Mouse (Mus musculus): ENCODE results near the gene Tial1. TPM values are rescaled to one million over a fixed set of nuclear protein-coding genes. Genes with fewer than 3 reads are reported as not detected.
A peak's percentile ranks its signal among the peaks of the same experiment; 100 is the strongest.

The Tial1 gene
- total RNA-seq (2017), result 63.4 to 120 TPM (median 63.6 TPM) in 3 replicates

- peak; percentile 93 for ATAC-seq (replicated peaks; ENCODE audit: insufficient number of reproducible peaks, low FRiP score, low TSS enrichment, poor library complexity, severe bottlenecking)
Measured at GRCm38 (mm10) chr7:128461285-128462215, at the start of gene Tial1. TSS of gene Tial1 (minus strand) at chr7:128461717.

- ATAC-seq (replicated peaks; ENCODE audit: insufficient number of reproducible peaks, low FRiP score, low TSS enrichment, poor library complexity, severe bottlenecking), result no peak
Measured at GRCm38 (mm10) chr7:128504091-128504490, 42.6 kb upstream of the Tial1 start.

- ATAC-seq (replicated peaks; ENCODE audit: insufficient number of reproducible peaks, low FRiP score, low TSS enrichment, poor library complexity, severe bottlenecking), result no peak
Measured at GRCm38 (mm10) chr7:128499801-128500200, 38.3 kb upstream of the Tial1 start.

GRCm38 (mm10) chr7:128494546-128494945, 33.0 kb upstream of the Tial1 start:
- ATAC-seq (replicated peaks; ENCODE audit: insufficient number of reproducible peaks, low FRiP score, low TSS enrichment, poor library complexity, severe bottlenecking), result no peak

GRCm38 (mm10) chr7:128488986-128489385, 27.5 kb upstream of the Tial1 start:
- ATAC-seq (replicated peaks; ENCODE audit: insufficient number of reproducible peaks, low FRiP score, low TSS enrichment, poor library complexity, severe bottlenecking), result no peak

GRCm38 (mm10) chr7:128474322-128474721, 12.8 kb upstream of the Tial1 start:
- no peak for ATAC-seq (replicated peaks; ENCODE audit: insufficient number of reproducible peaks, low FRiP score, low TSS enrichment, poor library complexity, severe bottlenecking)

GRCm38 (mm10) chr7:128462406-128462805, 889 bp upstream of the Tial1 start:
- ATAC-seq (replicated peaks; ENCODE audit: insufficient number of reproducible peaks, low FRiP score, low TSS enrichment, poor library complexity, severe bottlenecking), result no peak

- peak; percentile 3; the same call in 1 of the 2 replicates for ATAC-seq (replicated peaks; ENCODE audit: insufficient number of reproducible peaks, low FRiP score, low TSS enrichment, poor library complexity, severe bottlenecking)
Measured at GRCm38 (mm10) chr7:128460865-128461228, 670 bp downstream of the Tial1 start.

GRCm38 (mm10) chr7:128460131-128460864, 1.2 kb downstream of the Tial1 start:
- no peak for ATAC-seq (replicated peaks; ENCODE audit: insufficient number of reproducible peaks, low FRiP score, low TSS enrichment, poor library complexity, severe bottlenecking)

- ATAC-seq (replicated peaks; ENCODE audit: insufficient number of reproducible peaks, low FRiP score, low TSS enrichment, poor library complexity, severe bottlenecking), result no peak
Measured at GRCm38 (mm10) chr7:128459791-128460130, 1.8 kb downstream of the Tial1 start.

GRCm38 (mm10) chr7:128458011-128458410, 3.5 kb downstream of the Tial1 start:
- ATAC-seq (replicated peaks; ENCODE audit: insufficient number of reproducible peaks, low FRiP score, low TSS enrichment, poor library complexity, severe bottlenecking), result no peak

- ATAC-seq (replicated peaks; ENCODE audit: insufficient number of reproducible peaks, low FRiP score, low TSS enrichment, poor library complexity, severe bottlenecking), result no peak
Measured at GRCm38 (mm10) chr7:128452731-128453130, 8.8 kb downstream of the Tial1 start.

- no peak for ATAC-seq (replicated peaks; ENCODE audit: insufficient number of reproducible peaks, low FRiP score, low TSS enrichment, poor library complexity, severe bottlenecking)
Measured at GRCm38 (mm10) chr7:128440584-128440983, 20.9 kb downstream of the Tial1 start.

GRCm38 (mm10) chr7:128439251-128439650, 22.3 kb downstream of the Tial1 start:
- no peak for ATAC-seq (replicated peaks; ENCODE audit: insufficient number of reproducible peaks, low FRiP score, low TSS enrichment, poor library complexity, severe bottlenecking)

GRCm38 (mm10) chr7:128438131-128438530, 23.4 kb downstream of the Tial1 start:
- ATAC-seq (replicated peaks; ENCODE audit: insufficient number of reproducible peaks, low FRiP score, low TSS enrichment, poor library complexity, severe bottlenecking), result no peak

- no peak for ATAC-seq (replicated peaks; ENCODE audit: insufficient number of reproducible peaks, low FRiP score, low TSS enrichment, poor library complexity, severe bottlenecking)
Measured at GRCm38 (mm10) chr7:128433213-128433612, 28.3 kb downstream of the Tial1 start.

- ATAC-seq (replicated peaks; ENCODE audit: insufficient number of reproducible peaks, low FRiP score, low TSS enrichment, poor library complexity, severe bottlenecking), result no peak
Measured at GRCm38 (mm10) chr7:128432574-128432973, 28.9 kb downstream of the Tial1 start.

- ATAC-seq (replicated peaks; ENCODE audit: insufficient number of reproducible peaks, low FRiP score, low TSS enrichment, poor library complexity, severe bottlenecking), result no peak
Measured at GRCm38 (mm10) chr7:128422491-128422890, 39.0 kb downstream of the Tial1 start.

- no peak for ATAC-seq (replicated peaks; ENCODE audit: insufficient number of reproducible peaks, low FRiP score, low TSS enrichment, poor library complexity, severe bottlenecking)
Measured at GRCm38 (mm10) chr7:128421701-128422100, 39.8 kb downstream of the Tial1 start.

- no peak for ATAC-seq (replicated peaks; ENCODE audit: insufficient number of reproducible peaks, low FRiP score, low TSS enrichment, poor library complexity, severe bottlenecking)
Measured at GRCm38 (mm10) chr7:128419690-128420089, 41.8 kb downstream of the Tial1 start.

Data from monocyte, adult 5-6 weeks (primary cell).